Mouse (Mus musculus) cerebellum, postnatal 25 days (tissue): Measurements from ENCODE around the gene Egfl7.

Experiments
- DNase-seq, 2 experiments: peaks; one replicate each; pipeline ENCODE4 v3.0.0; 2021; ENCODE audit warnings: mixed read lengths in 2 of 2

Gene Egfl7

GRCm38 (mm10) chr2:26579714-26580113 is at the start of gene Egfl7:
Egfl7 (plus strand) TSS chr2:26580014.
- no peak for DNase-seq

- no peak for DNase-seq
These were observed 48.0 kb upstream of the Egfl7 start for GRCm38 (mm10) chr2:26531829-26532228.

- no peak for DNase-seq
These were observed 46.6 kb upstream of the Egfl7 start for GRCm38 (mm10) chr2:26533249-26533648.

- DNase-seq, result no peak
These were observed 45.7 kb upstream of the Egfl7 start for GRCm38 (mm10) chr2:26534161-26534560.

- DNase-seq, result peak in 1 of 2 experiments; percentile 39
These were observed 45.2 kb upstream of the Egfl7 start for GRCm38 (mm10) chr2:26534616-26535015.

GRCm38 (mm10) chr2:26535517-26536045 is 44.2 kb upstream of the Egfl7 start:
- no peak for DNase-seq

GRCm38 (mm10) chr2:26539516-26539915 is 40.3 kb upstream of the Egfl7 start:
- DNase-seq, result no peak

GRCm38 (mm10) chr2:26540721-26541120 is 39.1 kb upstream of the Egfl7 start:
- DNase-seq, result no peak

GRCm38 (mm10) chr2:26541258-26541910 is 38.4 kb upstream of the Egfl7 start:
- no peak for DNase-seq

GRCm38 (mm10) chr2:26543155-26543554 is 36.7 kb upstream of the Egfl7 start:
- no peak for DNase-seq

- no peak for DNase-seq
These were observed 36.0 kb upstream of the Egfl7 start for GRCm38 (mm10) chr2:26543768-26544167.

- no peak for DNase-seq
These were observed 35.5 kb upstream of the Egfl7 start for GRCm38 (mm10) chr2:26544265-26544664.

GRCm38 (mm10) chr2:26547481-26547880 is 32.3 kb upstream of the Egfl7 start:
- DNase-seq, result peak; percentile 23 to 27

- DNase-seq, result no peak
These were observed 30.0 kb upstream of the Egfl7 start for GRCm38 (mm10) chr2:26549801-26550200.

- no peak for DNase-seq
These were observed 29.6 kb upstream of the Egfl7 start for GRCm38 (mm10) chr2:26550205-26550604.

- DNase-seq, result no peak
These were observed 29.0 kb upstream of the Egfl7 start for GRCm38 (mm10) chr2:26550777-26551176.

- DNase-seq, result no peak
These were observed 28.4 kb upstream of the Egfl7 start for GRCm38 (mm10) chr2:26551446-26551845.

- DNase-seq, result no peak
These were observed 27.7 kb upstream of the Egfl7 start for GRCm38 (mm10) chr2:26552066-26552465.

GRCm38 (mm10) chr2:26553904-26554303 is 25.9 kb upstream of the Egfl7 start:
- no peak for DNase-seq

GRCm38 (mm10) chr2:26555076-26555475 is 24.7 kb upstream of the Egfl7 start:
- no peak for DNase-seq

- DNase-seq, result no peak
These were observed 23.2 kb upstream of the Egfl7 start for GRCm38 (mm10) chr2:26556535-26556993.

- DNase-seq, result no peak
These were observed 19.3 kb upstream of the Egfl7 start for GRCm38 (mm10) chr2:26560506-26560905.

- no peak for DNase-seq
These were observed 18.3 kb upstream of the Egfl7 start for GRCm38 (mm10) chr2:26561351-26562016.

GRCm38 (mm10) chr2:26566221-26566620 is 13.6 kb upstream of the Egfl7 start:
- peak; percentile 42 to 57 for DNase-seq
